Mouse (Mus musculus) ES-E14 (cell line): ENCODE results near the gene B230219D22Rik.

Experiments
- HCFC1 ChIP-seq: IDR thresholded peaks from 2 replicates; pipeline ENCODE4 v1.6.1; 2012; ENCODE audit warnings: low read length, inconsistent platforms, borderline replicate concordance; ENCODE audit not compliant: insufficient read depth
- ZC3H11A ChIP-seq: IDR thresholded peaks from 2 replicates; pipeline ENCODE4 v1.6.1; 2012; ENCODE audit warnings: low read depth, mild to moderate bottlenecking, inconsistent platforms, low read length, borderline replicate concordance

- TF ChIP-seq HCFC1, result no peak
- TF ChIP-seq ZC3H11A, result no peak
Measured at GRCm38 (mm10) chr13:55712846-55713245, 19.9 kb downstream of the B230219D22Rik start.
